Mouse (Mus musculus) olfactory bulb, adult 2 months (tissue): ENCODE data around the gene Rassf10. TPM values are rescaled to one million over a fixed set of nuclear protein-coding genes. Genes with fewer than 3 reads are reported as not detected.

ENCODE experiments used
- H3K27ac ChIP-seq: fragments of 200-500 bp; 2 replicates; pipeline ENCODE4 v1.5.1; 2012; ENCODE audit warnings: low read depth, low read length; ENCODE audit not compliant: insufficient read depth
- H3K4me1 ChIP-seq: fragments of 200-500 bp; 2 replicates; pipeline ENCODE4 v1.6.1; 2012; ENCODE audit warnings: low read length; ENCODE audit not compliant: control insufficient read depth, insufficient read depth
- H3K4me3 ChIP-seq: fragments of 200-500 bp; 2 replicates; pipeline ENCODE4 v1.5.1; 2012; ENCODE audit warnings: mild to moderate bottlenecking, low read depth, low read length, moderate library complexity; ENCODE audit not compliant: insufficient read depth
- CTCF ChIP-seq: fragments of 200-500 bp; IDR thresholded peaks from 2 replicates; pipeline ENCODE4 v1.5.1; 2012; ENCODE audit warnings: low read depth, mild to moderate bottlenecking, low read length, moderate library complexity; ENCODE audit not compliant: insufficient read depth
- POLR2A ChIP-seq: fragments of 200-500 bp; IDR thresholded peaks from 2 replicates; pipeline ENCODE4 v1.6.1; 2012; ENCODE audit warnings: mild to moderate bottlenecking, low read depth, low read length, moderate library complexity; ENCODE audit not compliant: insufficient read depth
- WGBS: fragments of 180-500 bp; shearing (Covaris S2); methylation state at CpG from one replicate; pipeline ENCODE4 v1.1.7; 2018; 5-methylcytosine and 5-hydroxymethylcytosine counted together
- polyA plus RNA-seq: library from polyadenylated mRNA; stranded (reverse); fragments of >200 nt; gene quantifications from 2 replicates; pipeline ENCODE4 v1.2.4, GENCODE M21; 2012; ENCODE audit warnings: low replicate concordance; ENCODE audit not compliant: missing spikeins, insufficient read depth, insufficient read length

Rassf10 gene
- polyA plus RNA-seq, 1 experiment, result not detected

DNA sequence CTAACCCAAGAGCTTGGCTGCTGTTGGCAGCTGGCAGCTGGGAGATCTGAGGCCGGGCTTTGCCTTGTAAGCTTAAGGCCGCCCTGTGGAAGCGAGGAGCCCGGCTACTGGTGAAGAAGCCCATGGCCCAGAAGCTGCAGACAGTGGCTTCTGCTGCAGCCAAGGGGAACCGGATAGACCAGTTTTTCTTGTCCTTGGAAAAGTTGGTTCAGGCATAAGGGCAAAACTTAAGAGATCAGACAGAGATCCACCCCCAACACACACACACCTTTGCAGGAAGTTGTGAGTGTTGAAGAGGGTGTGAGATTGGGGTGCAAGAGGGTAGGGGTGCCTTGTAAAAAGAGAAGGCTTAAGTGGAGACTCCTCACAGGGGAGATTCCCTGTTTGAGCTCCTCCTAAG, 39.2 kb downstream of the Rassf10 start:
- H3K27ac ChIP-seq, result no peak overlapping the region
- H3K4me3 ChIP-seq, result no peak overlapping the region
- TF ChIP-seq POLR2A (no peak), CTCF (no peak)
- H3K4me1 ChIP-seq, result no peaks in the 10 kb centered on the region
- WGBS, result 93% methylated on average over 5 of the region's 5 CpGs

DNA sequence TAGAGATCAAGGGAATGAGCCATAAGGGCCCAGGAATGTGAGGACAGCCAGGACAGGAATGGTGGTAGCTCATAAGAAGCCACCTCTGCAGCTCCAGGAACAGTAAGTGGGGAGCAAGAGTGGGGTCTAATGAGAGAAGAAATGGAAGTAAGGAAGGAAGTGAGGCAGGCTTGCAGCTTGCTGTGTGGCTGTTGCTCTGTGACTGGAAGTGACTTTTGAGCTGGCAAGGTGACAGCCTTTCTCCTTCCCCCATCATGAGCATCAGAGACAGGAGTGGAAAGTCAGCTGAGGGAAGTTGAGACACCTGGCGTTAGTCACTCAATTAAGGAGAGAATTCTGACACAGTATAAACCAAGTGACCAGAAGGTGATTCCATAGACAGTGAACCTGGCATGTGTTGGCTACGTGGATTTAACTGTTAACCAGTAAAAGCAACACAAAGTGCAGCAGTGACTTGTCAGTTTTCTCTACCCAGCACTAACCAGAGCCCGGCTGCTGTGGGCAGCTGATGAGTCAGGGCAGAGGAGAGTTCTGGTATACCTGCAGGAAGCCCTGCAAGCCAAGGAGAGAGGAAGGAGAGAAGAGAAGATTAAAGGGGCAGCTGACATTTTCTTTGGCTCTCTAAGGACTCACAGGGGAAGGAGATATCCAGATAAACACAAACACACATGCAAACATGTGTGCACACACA, 49.9 kb downstream of the Rassf10 start:
- Histone ChIP-seq H3K4me1 (no peaks in the 10 kb centered on the region), H3K4me3 (no peak overlapping the region), H3K27ac (no peak overlapping the region)
- TF ChIP-seq CTCF (no peak), POLR2A (no peak)
- 93% methylated on average over 3 of the region's 3 CpGs for WGBS

DNA sequence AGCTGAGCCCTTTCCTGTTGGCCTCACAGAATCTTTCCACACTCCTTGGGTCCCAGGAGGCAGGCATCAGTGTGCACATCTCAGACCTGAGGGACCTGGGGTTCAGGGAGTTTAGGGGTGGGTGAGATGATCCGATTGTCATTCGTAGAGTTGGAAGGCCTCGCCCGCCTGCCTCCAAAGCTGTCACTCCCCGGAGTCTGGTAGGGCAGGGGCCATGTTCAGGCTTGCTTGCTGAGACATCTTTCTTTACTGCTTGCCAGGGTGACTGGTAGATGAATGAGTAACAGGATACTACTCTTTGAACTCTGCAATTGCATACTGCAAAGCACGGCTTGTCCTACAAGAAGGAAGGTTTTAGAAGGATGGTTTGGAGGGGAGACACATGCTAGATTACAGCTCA, 52.0 kb downstream of the Rassf10 start:
- 94% methylated on average over 6 of the region's 6 CpGs for WGBS
- no peaks in the 10 kb centered on the region for H3K4me1 ChIP-seq
- no peak for TF ChIP-seq POLR2A
- no peak for TF ChIP-seq CTCF
- no peak overlapping the region for H3K27ac ChIP-seq
- H3K4me3 ChIP-seq, result no peak overlapping the region
